Mouse (Mus musculus) heart, adult 2 months (tissue): ENCODE measurements around the gene Gpr107. TPM values are rescaled to one million over a fixed set of nuclear protein-coding genes. Genes with fewer than 3 reads are reported as not detected.

Experiments
- DNase-seq, 2 experiments: peaks; one replicate each; pipeline ENCODE4 v3.0.0; 2021
- H3K27ac ChIP-seq: fragments of 200-600 bp; 2 replicates; pipeline ENCODE4 v1.8.1; 2022
- H3K27me3 ChIP-seq: fragments of 200-500 bp; 2 replicates; pipeline ENCODE4 v1.6.1; 2012; ENCODE audit warnings: mild to moderate bottlenecking, low read length, inconsistent platforms, mixed read lengths; ENCODE audit not compliant: control insufficient read depth, insufficient read depth
- H3K36me3 ChIP-seq: fragments of 200-500 bp; 2 replicates; pipeline ENCODE4 v1.6.1; 2012; ENCODE audit warnings: low read length, inconsistent platforms; ENCODE audit not compliant: control insufficient read depth, insufficient read depth
- H3K4me1 ChIP-seq: fragments of 200-500 bp; 2 replicates; pipeline ENCODE4 v1.6.1; 2011; ENCODE audit warnings: low read length; ENCODE audit not compliant: control insufficient read depth, insufficient read depth
- H3K4me3 ChIP-seq: fragments of 200-600 bp; 2 replicates; pipeline ENCODE4 v1.8.1; 2022
- H3K79me2 ChIP-seq: fragments of 200-500 bp; replicated peaks from 2 replicates; pipeline ENCODE4 v1.6.1; 2012; ENCODE audit warnings: mild to moderate bottlenecking, inconsistent platforms, low read length, moderate library complexity, mixed read lengths; ENCODE audit not compliant: control insufficient read depth, insufficient read depth
- H3K9ac ChIP-seq: fragments of 200-500 bp; 2 replicates; pipeline ENCODE4 v1.6.1; 2012; ENCODE audit warnings: low read depth, mild to moderate bottlenecking, control low read depth, inconsistent platforms, low read length, mixed read lengths
- CTCF ChIP-seq: fragments of 200-600 bp; IDR thresholded peaks from 2 replicates; pipeline ENCODE4 v1.8.1; 2022; ENCODE audit warnings: antibody characterized with exemption, mild to moderate bottlenecking, moderate library complexity
- EP300 ChIP-seq: fragments of 200-500 bp; IDR thresholded peaks from 2 replicates; pipeline ENCODE4 v1.6.1; 2011; ENCODE audit warnings: low read depth, low read length, control low read depth; ENCODE audit not compliant: insufficient read depth
- POLR2A ChIP-seq: fragments of 200-500 bp; IDR thresholded peaks from 2 replicates; pipeline ENCODE4 v1.6.1; 2011; ENCODE audit warnings: mild to moderate bottlenecking, low read depth, low read length, control low read depth; ENCODE audit not compliant: insufficient read depth
- WGBS: fragments of 180-500 bp; shearing (Covaris S2); methylation state at CpG from one replicate; pipeline ENCODE4 v1.1.7; 2018; 5-methylcytosine and 5-hydroxymethylcytosine counted together
- intact Hi-C: fragments of 180-260 bp; cut with DNase I; formaldehyde crosslinking; loops from one replicate; pipeline ENCODE4 v1.15.1; 2025
- polyA plus RNA-seq: library from polyadenylated mRNA; depleted of rRNA; stranded (reverse); fragments of >200 nt; gene quantifications from 2 replicates; pipeline ENCODE4 v1.2.3, GENCODE M21; 2012
- total RNA-seq, 2 experiments: library from RNA; stranded (reverse); gene quantifications; 2 replicates each; pipeline ENCODE4 v1.2.3; 2021

Gpr107 gene
- total and polyA plus RNA-seq, 3 experiments = 16.0 to 30.9 (median 29.0) TPM

GRCm38 (mm10) chr2:31255952-31256938 lies 104.1 kb downstream of the Gpr107 start:
- Histone ChIP-seq H3K36me3 (no peaks in the 10 kb centered on the region), H3K4me1 (peaks cover 12% of the 10 kb centered on the region), H3K27me3 (no peaks in the 10 kb centered on the region), H3K4me3 (no peak overlapping the region), H3K27ac (peak overlapping the region; percentile 58), H3K79me2 (no peaks in the 10 kb centered on the region), H3K9ac (peak overlapping the region; percentile 18)
- intact Hi-C loops = no loop called here
- TF ChIP-seq EP300 (no peak), CTCF (peak; percentile 61), POLR2A (peak; percentile 40; the same call in 1 of the 2 replicates)
- DNase-seq = peak; percentile 61 to 76
- 22% methylated on average over 21 of the region's 21 CpGs for WGBS

GRCm38 (mm10) chr2:31257096-31257495 lies 105.0 kb downstream of the Gpr107 start:
- Histone ChIP-seq H3K9ac (no peak overlapping the region), H3K4me1 (peaks cover 12% of the 10 kb centered on the region), H3K36me3 (no peaks in the 10 kb centered on the region), H3K27ac (peak overlapping the region; percentile 53), H3K4me3 (no peak overlapping the region), H3K79me2 (no peaks in the 10 kb centered on the region), H3K27me3 (no peaks in the 10 kb centered on the region)
- intact Hi-C loops = no loop called here
- 24% methylated on average over 6 of the region's 6 CpGs for WGBS
- DNase-seq = peak; percentile 30
- TF ChIP-seq CTCF (no peak), POLR2A (no peak), EP300 (no peak)

GRCm38 (mm10) chr2:31258609-31259366 lies 106.7 kb downstream of the Gpr107 start:
- Histone ChIP-seq H3K9ac (peak overlapping the region; percentile 67), H3K4me1 (peaks cover 16% of the 10 kb centered on the region), H3K27ac (peak overlapping the region; percentile 85), H3K79me2 (no peaks in the 10 kb centered on the region), H3K27me3 (no peaks in the 10 kb centered on the region), H3K4me3 (peak overlapping the region; percentile 67), H3K36me3 (no peaks in the 10 kb centered on the region)
- WGBS = 13% methylated on average over 22 of the region's 22 CpGs
- intact Hi-C loops = no loop called here
- peak; percentile 81 to 87 for DNase-seq
- TF ChIP-seq EP300 (no peak), POLR2A (peak; percentile 58)

- no peak overlapping the region for H3K9ac ChIP-seq
- H3K4me3 ChIP-seq = peak overlapping the region; percentile 67
- no peak for DNase-seq
- WGBS = 40% methylated on average over 9 of the region's 9 CpGs
- intact Hi-C loops = no loop called here
- H3K27ac ChIP-seq = peak overlapping the region; percentile 85
- TF ChIP-seq EP300 (no peak), CTCF (no peak), POLR2A (no peak)
- peaks cover 17% of the 10 kb centered on the region for H3K4me1 ChIP-seq
- H3K79me2 ChIP-seq = no peaks in the 10 kb centered on the region
- no peaks in the 10 kb centered on the region for H3K36me3 ChIP-seq
- no peaks in the 10 kb centered on the region for H3K27me3 ChIP-seq
Observed at GRCm38 (mm10) chr2:31259367-31259920, 107.3 kb downstream of the Gpr107 start.

- intact Hi-C loops = no loop called here
- Histone ChIP-seq H3K36me3 (no peaks in the 10 kb centered on the region), H3K79me2 (no peaks in the 10 kb centered on the region), H3K27me3 (no peaks in the 10 kb centered on the region), H3K9ac (no peak overlapping the region), H3K4me3 (no peak overlapping the region), H3K27ac (no peak overlapping the region), H3K4me1 (peaks cover 17% of the 10 kb centered on the region)
- no peak for DNase-seq
- TF ChIP-seq EP300 = no peak
- no peak for TF ChIP-seq POLR2A
- TF ChIP-seq CTCF = no peak
- WGBS = 81% methylated on average over 8 of the region's 8 CpGs
Observed at GRCm38 (mm10) chr2:31260549-31260948, 108.4 kb downstream of the Gpr107 start.
